Mouse (Mus musculus): ENCODE results near the gene Wscd2.

- no peak for TF ChIP-seq CTCF (IDR thresholded peaks at IDR 0.05; ENCODE audit: borderline replicate concordance, extremely low read depth, insufficient read depth, insufficient read length)
- peak; percentile 22; the same call in 1 of the 2 replicates for TF ChIP-seq POLR2A (IDR thresholded peaks at IDR 0.05; ENCODE audit: borderline replicate concordance, extremely low read depth, insufficient read depth, insufficient read length, poor library complexity, severe bottlenecking)
Observed at GRCm38 (mm10) chr5:113490467-113491260, 531 bp downstream of the Wscd2 start.
